Mouse (Mus musculus): ENCODE results near the gene Pno1.
A peak's percentile ranks its signal among the peaks of the same experiment; 100 is the strongest.

Gene Pno1

DNA sequence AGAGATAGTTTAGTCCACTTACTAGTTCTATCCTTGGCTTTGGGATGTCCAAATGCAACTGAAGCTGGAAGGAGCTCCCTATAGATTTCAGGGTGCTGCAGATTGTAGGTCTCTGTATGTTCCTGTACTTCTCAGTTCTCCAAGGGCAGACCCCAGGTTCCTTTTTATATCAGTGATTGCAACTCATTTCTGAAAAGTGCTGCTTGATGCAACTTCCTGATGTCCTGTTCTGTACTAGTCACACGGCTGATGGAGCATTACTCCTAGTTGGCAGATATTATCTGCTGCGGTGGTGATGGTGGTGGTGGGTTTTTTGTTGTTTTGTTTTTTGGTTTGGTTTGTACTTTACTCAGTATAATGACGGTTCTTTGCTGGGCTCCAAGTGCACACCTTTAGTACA is 30.6 kb downstream of the Pno1 start:
- no peak for DNase-seq (ENCODE audit: extremely low spot score)

GRCm38 (mm10) chr11:17176638-17177037 is 34.7 kb downstream of the Pno1 start:
- DNase-seq (ENCODE audit: extremely low spot score), result no peak

DNA sequence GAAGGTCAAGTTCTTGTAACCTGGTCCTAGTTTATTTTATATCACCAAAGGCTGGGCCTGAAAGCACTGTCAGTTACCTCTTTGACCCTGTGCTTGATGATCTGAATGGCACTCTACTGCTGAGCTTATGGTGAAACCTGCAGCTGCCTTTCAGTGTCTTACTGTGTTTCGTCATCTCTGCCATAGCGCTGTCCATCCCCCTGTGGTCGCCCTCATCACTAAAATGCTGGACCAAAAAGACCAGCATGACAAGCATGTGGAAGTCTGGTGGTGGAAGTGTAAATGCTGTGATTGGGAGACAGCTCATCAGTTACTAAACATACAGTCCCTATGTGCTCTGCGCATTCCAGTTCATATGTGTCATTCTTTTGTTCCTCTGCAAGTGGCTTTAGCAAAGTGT is 39.1 kb downstream of the Pno1 start:
- no peak for DNase-seq (ENCODE audit: extremely low spot score)

GRCm38 (mm10) chr11:17170938-17171729 is 40.2 kb downstream of the Pno1 start:
- no peak for DNase-seq (ENCODE audit: extremely low spot score)

DNA sequence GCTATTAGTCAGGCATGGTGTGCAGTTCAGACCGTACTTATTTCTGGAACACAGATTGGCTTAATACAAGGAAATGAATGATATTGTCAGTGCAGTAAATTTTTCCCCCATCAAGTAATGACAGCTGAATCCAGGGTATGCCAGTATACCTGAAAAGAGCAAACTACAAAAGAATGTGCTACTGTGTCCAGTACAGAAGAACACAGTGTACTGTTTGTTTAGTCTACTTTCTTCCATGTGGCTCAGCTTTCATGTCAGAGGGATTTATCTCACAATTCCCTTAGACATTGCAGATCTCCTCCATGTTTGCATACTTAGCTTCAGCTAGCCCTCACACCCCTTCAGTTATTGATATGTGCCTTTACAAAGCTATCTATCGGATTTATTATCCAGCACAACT is 42.1 kb downstream of the Pno1 start:
- no peak for DNase-seq (ENCODE audit: extremely low spot score)

- DNase-seq (ENCODE audit: extremely low spot score), result no peak
These were observed 44.7 kb downstream of the Pno1 start for GRCm38 (mm10) chr11:17166627-17167026.

DNA sequence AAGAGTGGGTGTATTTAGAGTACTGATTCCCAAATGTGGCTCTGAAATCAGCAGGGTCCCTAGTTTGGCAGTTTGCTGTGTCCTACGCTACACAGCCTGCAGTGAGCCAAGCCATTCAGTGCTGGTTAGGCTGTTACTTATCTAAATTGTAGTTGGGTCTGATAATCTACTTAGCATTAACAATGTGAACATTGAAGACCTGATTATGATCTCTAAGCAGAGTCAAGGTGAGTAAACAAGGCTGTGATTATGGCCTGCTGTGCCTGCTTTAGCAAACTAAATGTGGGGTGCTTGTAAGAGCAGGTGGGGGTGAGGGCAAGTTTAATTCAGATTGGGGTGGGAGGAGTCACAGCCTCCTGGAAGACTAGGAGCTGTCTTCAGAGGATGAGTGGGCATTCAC is 47.4 kb downstream of the Pno1 start:
- DNase-seq (ENCODE audit: extremely low spot score), result no peak

DNA sequence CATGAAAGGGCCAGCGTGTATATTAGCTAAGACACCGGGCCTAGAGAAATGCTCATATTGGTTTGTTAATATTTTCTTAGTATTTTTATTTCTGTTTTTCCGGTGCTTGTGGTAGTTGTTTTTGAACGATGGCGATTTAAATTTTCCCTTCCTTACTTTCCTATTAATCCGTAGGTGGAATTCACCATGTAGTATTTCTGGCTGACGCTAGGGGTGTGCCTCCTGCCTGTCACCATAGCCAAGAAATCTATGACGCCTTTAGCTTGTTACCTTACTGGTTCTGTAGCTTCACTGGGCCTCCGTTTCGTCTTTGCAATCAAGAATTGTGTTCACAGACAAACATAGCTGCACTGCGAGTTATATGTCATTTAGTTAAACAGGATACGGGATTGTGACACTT is 51.1 kb downstream of the Pno1 start:
- DNase-seq (ENCODE audit: extremely low spot score), result peak; percentile 60

DNA sequence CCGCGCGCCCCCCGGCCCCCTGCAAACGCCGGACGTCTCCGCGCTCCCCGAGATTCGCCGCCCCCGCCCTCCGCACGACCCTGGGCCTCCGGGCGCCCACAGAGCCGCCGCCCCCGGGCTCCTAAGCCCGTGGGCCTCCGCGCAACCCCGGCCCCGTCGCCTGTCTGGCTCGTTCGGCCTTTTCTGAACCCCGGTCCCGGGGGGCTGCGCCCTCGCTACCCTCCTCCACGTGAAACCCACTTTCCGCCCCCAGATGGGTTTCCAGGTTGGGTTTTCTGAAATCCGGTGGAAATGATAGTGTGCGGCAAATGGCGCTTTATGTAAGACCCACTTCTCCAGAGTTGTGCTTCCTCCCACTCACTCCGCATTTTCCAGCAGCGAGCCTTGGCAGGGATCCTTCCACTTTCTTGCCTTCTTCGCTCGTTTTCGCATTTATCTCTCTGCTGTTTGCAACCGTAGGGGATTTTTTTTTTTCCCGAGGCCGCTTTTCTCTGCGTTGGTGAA is 51.6 kb downstream of the Pno1 start:
- peak; percentile 45 for DNase-seq (ENCODE audit: extremely low spot score)

GRCm38 (mm10) chr11:17158858-17159737 is 52.3 kb downstream of the Pno1 start, which contains the start of gene Ppp3r1:
Gene Ppp3r1, plus strand, starts transcription at chr11:17159263.
- DNase-seq (ENCODE audit: extremely low spot score), result peak; percentile 94
